Mouse (Mus musculus): ENCODE data around the gene Hk2. TPM values are rescaled to one million over a fixed set of nuclear protein-coding genes. Genes with fewer than 3 reads are reported as not detected.

Hk2 gene
- polyA plus RNA-seq, 1 experiment from 2014 or later, result 3.3 TPM

DNA sequence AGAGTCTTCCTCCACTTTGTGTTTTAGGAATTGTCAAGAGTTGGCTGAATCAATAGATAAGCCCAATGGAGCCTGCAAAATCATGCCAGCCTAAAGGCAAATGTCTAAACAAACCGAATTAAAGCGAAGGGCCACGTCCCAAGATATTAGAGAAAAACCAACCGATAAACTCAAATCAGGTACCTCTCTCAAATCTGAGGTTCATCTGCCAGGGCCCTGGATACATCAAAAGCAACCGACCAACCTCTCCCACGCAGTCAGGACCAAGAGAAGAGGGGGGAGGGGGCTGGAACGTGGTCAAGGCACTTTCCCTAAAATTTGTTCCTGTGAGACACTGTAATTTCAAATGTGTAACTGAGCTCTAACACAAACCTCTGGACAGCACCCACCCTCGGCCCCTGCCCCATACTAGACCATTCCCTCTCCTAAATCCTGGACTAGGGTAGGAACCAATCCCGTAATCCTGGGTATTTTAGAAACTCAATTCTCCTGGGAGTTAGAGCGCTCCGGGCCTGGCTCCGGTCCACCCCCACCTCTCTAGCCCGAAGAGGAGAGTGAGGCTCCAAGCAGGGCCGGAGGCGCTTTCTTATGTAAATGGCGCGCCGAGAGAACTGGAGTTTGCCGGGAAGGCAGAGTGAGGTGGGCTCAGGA, 1.7 kb downstream of the Hk2 start:
- no peak for DNase-seq
- no peaks in the 10 kb centered on the region for H3K27me3 ChIP-seq (ENCODE audit: insufficient read depth, low read length)
- 2% methylated on average over 19 of the region's 19 CpGs for WGBS (ENCODE audit: insufficient replicate concordance)
- no peaks in the 10 kb centered on the region for H3K36me3 ChIP-seq (replicated peaks; ENCODE audit: insufficient read depth, low read length)
- peak overlapping the region; percentile 68 for H3K9ac ChIP-seq (replicated peaks)
- no peaks in the 10 kb centered on the region for H3K9me3 ChIP-seq (ENCODE audit: low read length)
- no peak for TF ChIP-seq CTCF (IDR thresholded peaks at IDR 0.05; ENCODE audit: low read depth)
- no peak for TF ChIP-seq EP300 (IDR thresholded peaks at IDR 0.05; ENCODE audit: low read depth)
- peak overlapping the region; percentile 64 for H3K4me3 ChIP-seq (ENCODE audit: low read depth, low read length)
- no peak for ATAC-seq
- H3K4me2 ChIP-seq (ENCODE audit: low read depth, low read length), result peak overlapping the region; percentile 98
- peaks cover 45% of the 10 kb centered on the region for H3K4me1 ChIP-seq (ENCODE audit: insufficient read depth)
- H3K27ac ChIP-seq (ENCODE audit: low read depth), result peak overlapping the region; percentile 49

DNA sequence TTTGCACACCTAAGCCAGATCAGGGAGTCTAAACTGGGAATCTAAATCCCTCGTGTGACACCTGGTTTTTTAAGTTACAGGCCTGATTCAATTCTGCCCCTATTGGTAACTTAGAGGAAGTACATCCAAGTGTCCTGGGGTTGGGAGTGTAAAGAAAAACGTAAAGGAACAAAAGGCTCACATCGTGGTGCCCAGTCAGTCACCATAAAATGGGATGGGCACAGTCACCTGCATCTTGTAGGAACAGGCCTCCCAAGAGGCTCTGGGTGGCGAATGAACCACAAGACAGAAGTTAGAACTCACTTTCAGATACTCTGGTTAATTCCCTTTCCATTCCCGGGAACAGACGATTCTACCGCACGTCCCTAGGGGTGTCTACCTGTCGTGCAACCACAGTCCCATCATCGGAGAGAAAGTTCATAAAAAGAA, 2.3 kb downstream of the Hk2 start:
- Histone ChIP-seq H3K36me3 (replicated peaks; ENCODE audit: insufficient read depth, low read length) (no peaks in the 10 kb centered on the region), H3K27ac (ENCODE audit: low read depth) (no peak overlapping the region), H3K9ac (replicated peaks) (no peak overlapping the region), H3K4me1 (ENCODE audit: insufficient read depth) (peaks cover 45% of the 10 kb centered on the region), H3K4me2 (ENCODE audit: low read depth, low read length) (peak overlapping the region; percentile 98), H3K27me3 (ENCODE audit: insufficient read depth, low read length) (no peaks in the 10 kb centered on the region), H3K4me3 (ENCODE audit: low read depth, low read length) (peak overlapping the region; percentile 64), H3K9me3 (ENCODE audit: low read length) (no peaks in the 10 kb centered on the region)
- no peak for DNase-seq
- ATAC-seq, result no peak
- TF ChIP-seq EP300 (IDR thresholded peaks at IDR 0.05; ENCODE audit: low read depth) (no peak), CTCF (IDR thresholded peaks at IDR 0.05; ENCODE audit: low read depth) (peak; percentile 60)
- WGBS (ENCODE audit: insufficient replicate concordance), result 3% methylated on average over 10 of the region's 10 CpGs

DNA sequence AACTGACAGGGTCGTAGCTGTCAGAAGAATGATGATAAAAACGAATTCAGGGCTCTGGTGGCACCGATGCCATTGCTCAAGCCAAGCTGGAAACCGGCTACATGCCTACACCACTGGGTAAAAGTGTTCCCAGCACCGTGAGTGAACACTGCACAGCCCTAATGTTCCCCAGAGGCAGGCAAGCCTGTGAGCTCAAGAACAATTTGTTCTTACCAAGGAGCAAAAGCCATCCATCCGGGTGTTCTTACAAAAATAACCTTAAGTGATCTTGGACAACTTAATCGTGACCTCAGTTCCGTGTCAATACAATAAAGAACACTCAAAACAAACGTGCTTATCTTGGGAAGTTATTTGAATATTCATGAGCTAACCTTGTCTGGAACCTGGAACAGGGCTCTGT, 3.2 kb downstream of the Hk2 start:
- H3K4me2 ChIP-seq (ENCODE audit: low read depth, low read length), result 0 out of 2 replicates have a peak overlapping the region, but pooled peaks have one; percentile 26
- H3K4me1 ChIP-seq (ENCODE audit: insufficient read depth), result peaks cover 54% of the 10 kb centered on the region
- DNase-seq, result no peak

DNA sequence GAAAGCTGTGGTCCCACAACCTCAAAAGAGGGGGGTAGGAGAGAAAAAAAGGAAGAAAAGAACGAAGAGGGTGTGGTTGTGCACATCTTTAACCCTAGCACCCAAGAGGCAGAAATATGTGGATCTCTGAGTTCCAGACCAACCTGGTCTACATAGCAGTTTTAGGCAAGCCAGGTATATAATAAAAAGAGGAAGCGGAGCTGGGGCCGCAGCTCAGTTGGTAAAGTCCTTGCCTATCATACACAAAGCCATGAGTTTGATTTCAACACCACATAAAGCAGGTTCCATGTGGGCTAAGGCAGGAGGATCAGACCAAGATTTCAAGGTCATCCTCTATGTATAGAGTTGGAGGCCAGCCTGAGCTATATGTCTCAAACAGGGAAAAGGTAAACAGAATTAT, 4.0 kb downstream of the Hk2 start:
- H3K9me3 ChIP-seq (ENCODE audit: low read length), result no peaks in the 10 kb centered on the region
- no peaks in the 10 kb centered on the region for H3K27me3 ChIP-seq (ENCODE audit: insufficient read depth, low read length)
- TF ChIP-seq CTCF (IDR thresholded peaks at IDR 0.05; ENCODE audit: low read depth) (no peak), EP300 (IDR thresholded peaks at IDR 0.05; ENCODE audit: low read depth) (no peak)
- ATAC-seq (no peak), DNase-seq (no peak)
- no peak overlapping the region for H3K27ac ChIP-seq (ENCODE audit: low read depth)
- WGBS (ENCODE audit: insufficient replicate concordance), result 44% methylated on average over 3 of the region's 3 CpGs
- no peak overlapping the region for H3K9ac ChIP-seq (replicated peaks)
- 0 out of 2 replicates have a peak overlapping the region, but pooled peaks have one; percentile 26 for H3K4me2 ChIP-seq (ENCODE audit: low read depth, low read length)
- peaks cover 58% of the 10 kb centered on the region for H3K4me1 ChIP-seq (ENCODE audit: insufficient read depth)
- H3K4me3 ChIP-seq (ENCODE audit: low read depth, low read length), result no peak overlapping the region
- H3K36me3 ChIP-seq (replicated peaks; ENCODE audit: insufficient read depth, low read length), result no peaks in the 10 kb centered on the region

More for the DNA sequence above, 3.2 kb downstream of the Hk2 start:
- 55% methylated on average over 9 of the region's 9 CpGs for WGBS (ENCODE audit: insufficient replicate concordance)
- Histone ChIP-seq H3K27me3 (ENCODE audit: insufficient read depth, low read length) (no peaks in the 10 kb centered on the region), H3K9me3 (ENCODE audit: low read length) (no peaks in the 10 kb centered on the region), H3K9ac (replicated peaks) (no peak overlapping the region), H3K27ac (ENCODE audit: low read depth) (no peak overlapping the region), H3K36me3 (replicated peaks; ENCODE audit: insufficient read depth, low read length) (no peaks in the 10 kb centered on the region), H3K4me3 (ENCODE audit: low read depth, low read length) (no peak overlapping the region)
- ATAC-seq, result no peak
- no peak for TF ChIP-seq CTCF (IDR thresholded peaks at IDR 0.05; ENCODE audit: low read depth)
- no peak for TF ChIP-seq EP300 (IDR thresholded peaks at IDR 0.05; ENCODE audit: low read depth)

DNA sequence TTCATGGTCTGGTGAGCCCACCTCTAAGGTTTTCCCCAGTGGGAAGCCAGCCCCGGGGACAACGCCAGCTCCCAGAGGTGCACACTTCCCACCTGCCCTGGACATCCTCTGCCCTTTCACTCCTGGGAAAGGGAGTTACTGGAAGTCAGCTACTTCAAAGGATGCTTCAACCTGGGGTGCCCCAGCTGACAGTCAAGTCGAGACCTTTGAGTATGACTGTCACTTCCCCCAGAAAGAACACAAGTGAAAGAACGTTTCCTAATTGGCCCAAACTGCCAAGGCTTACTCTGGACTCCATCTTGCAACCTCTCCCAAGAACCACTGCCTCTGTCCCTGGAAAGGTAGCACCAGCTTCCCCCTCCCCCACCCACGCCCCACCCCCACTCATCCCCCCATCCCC, 4.5 kb downstream of the Hk2 start:
- Histone ChIP-seq H3K9me3 (ENCODE audit: low read length) (no peaks in the 10 kb centered on the region), H3K36me3 (replicated peaks; ENCODE audit: insufficient read depth, low read length) (no peaks in the 10 kb centered on the region), H3K27ac (ENCODE audit: low read depth) (no peak overlapping the region), H3K4me1 (ENCODE audit: insufficient read depth) (peaks cover 55% of the 10 kb centered on the region), H3K4me3 (ENCODE audit: low read depth, low read length) (no peak overlapping the region), H3K27me3 (ENCODE audit: insufficient read depth, low read length) (no peaks in the 10 kb centered on the region), H3K9ac (replicated peaks) (no peak overlapping the region), H3K4me2 (ENCODE audit: low read depth, low read length) (no peak overlapping the region)
- 62% methylated on average over 4 of the region's 5 CpGs for WGBS (ENCODE audit: insufficient replicate concordance)
- TF ChIP-seq EP300 (IDR thresholded peaks at IDR 0.05; ENCODE audit: low read depth) (no peak), CTCF (IDR thresholded peaks at IDR 0.05; ENCODE audit: low read depth) (no peak)
- DNase-seq (no peak), ATAC-seq (no peak)

DNA sequence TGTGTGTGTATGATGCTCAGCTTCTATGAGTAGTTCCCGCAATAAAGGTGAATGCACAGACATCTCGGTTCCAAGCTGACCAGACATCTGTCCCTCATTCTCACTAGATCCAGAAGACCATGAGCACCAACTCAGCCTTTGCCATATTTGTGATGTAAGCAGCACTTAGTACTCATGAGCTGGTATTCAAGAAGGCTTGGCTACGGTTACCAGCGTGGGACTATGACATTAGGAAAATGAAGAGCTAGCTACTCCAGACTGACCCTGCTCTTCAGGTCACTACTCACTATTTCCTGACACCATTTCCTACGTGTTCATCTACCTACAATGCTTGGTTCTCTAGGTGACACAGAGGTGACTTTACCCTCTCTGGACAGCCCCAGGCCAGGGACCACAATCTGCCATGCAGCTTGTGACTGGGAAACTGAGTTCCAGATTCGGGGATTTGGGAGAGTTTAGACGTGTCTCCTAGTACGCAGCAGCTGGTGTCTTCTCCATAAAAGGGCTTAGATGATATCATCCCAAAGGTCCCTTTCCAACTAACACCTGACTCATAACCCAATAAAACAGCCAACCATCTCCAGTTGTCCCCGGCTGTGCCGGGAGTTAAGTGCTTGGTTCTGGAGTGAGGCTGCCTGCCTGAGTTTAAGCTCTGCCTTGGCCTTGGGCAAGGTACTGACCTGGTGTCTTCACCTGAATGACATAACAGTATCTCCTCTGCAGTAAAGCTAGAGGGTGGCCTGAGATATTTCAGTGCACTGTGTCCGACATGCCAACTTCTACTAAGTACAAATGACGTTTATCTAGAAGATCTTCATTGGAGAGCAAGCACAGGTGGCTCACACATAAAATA, 6.3 kb downstream of the Hk2 start:
- TF ChIP-seq CTCF (IDR thresholded peaks at IDR 0.05; ENCODE audit: low read depth), result no peak
- TF ChIP-seq EP300 (IDR thresholded peaks at IDR 0.05; ENCODE audit: low read depth), result no peak
- H3K9ac ChIP-seq (replicated peaks), result no peak overlapping the region
- ATAC-seq, result no peak
- no peak overlapping the region for H3K4me2 ChIP-seq (ENCODE audit: low read depth, low read length)
- no peak for DNase-seq
- peaks cover 62% of the 10 kb centered on the region for H3K4me1 ChIP-seq (ENCODE audit: insufficient read depth)
- H3K9me3 ChIP-seq (ENCODE audit: low read length), result no peaks in the 10 kb centered on the region
- no peaks in the 10 kb centered on the region for H3K36me3 ChIP-seq (replicated peaks; ENCODE audit: insufficient read depth, low read length)
- WGBS (ENCODE audit: insufficient replicate concordance), result 83% methylated on average over 12 of the region's 12 CpGs
- no peak overlapping the region for H3K4me3 ChIP-seq (ENCODE audit: low read depth, low read length)
- H3K27ac ChIP-seq (ENCODE audit: low read depth), result no peak overlapping the region
- H3K27me3 ChIP-seq (ENCODE audit: insufficient read depth, low read length), result no peaks in the 10 kb centered on the region
